Mouse (Mus musculus): ENCODE results near the gene Naxd. TPM values are rescaled to one million over a fixed set of nuclear protein-coding genes. Genes with fewer than 3 reads are reported as not detected.
"Not testable (repeated sequence)": the region's sequence is repeated elsewhere in the genome, so short reads cannot be mapped to it uniquely, and the experiment has no call there.

The Naxd gene
- total and polyA plus RNA-seq, 3 experiments = 38.2 to 78.6 (median 56.3) TPM

- H3K4me1 ChIP-seq (ENCODE audit: insufficient read depth, low read depth, low read length) = peaks cover 14% of the 10 kb centered on the region
- H3K36me3 ChIP-seq (replicated peaks) = peaks cover 92% of the 10 kb centered on the region
- H3K27me3 ChIP-seq (ENCODE audit: insufficient read depth, low read length) = no peaks in the 10 kb centered on the region
- H3K9me3 ChIP-seq (replicated peaks) = no peaks in the 10 kb centered on the region
- TF ChIP-seq TAL1 (conservative IDR thresholded peaks at IDR 0.05; ENCODE audit: low read depth, low read length) = no peak
- no peak for TF ChIP-seq GATA1 (IDR thresholded peaks at IDR 0.05; ENCODE audit: borderline replicate concordance, low read length)
- TF ChIP-seq CTCF (IDR thresholded peaks at IDR 0.05; ENCODE audit: low read depth, low read length) = no peak
- no peak for TF ChIP-seq POLR2AphosphoS5 (IDR thresholded peaks at IDR 0.05; ENCODE audit: insufficient replicate concordance, low read depth, low read length)
- TF ChIP-seq GATA2 (IDR thresholded peaks at IDR 0.05; ENCODE audit: borderline replicate concordance, low read depth, low read length) = no peak
- no peak for ATAC-seq (ENCODE audit: extremely low read depth, insufficient number of reproducible peaks, low FRiP score, poor library complexity, severe bottlenecking)
- no peak for DNase-seq (ENCODE audit: low spot score)
- H3K4me3 ChIP-seq (ENCODE audit: low read depth, low read length) = no peak overlapping the region
Observed at GRCm38 (mm10) chr8:11542866-11543265, 45.6 kb downstream of the Naxd start.

GRCm38 (mm10) chr8:11544386-11544785 is 47.1 kb downstream of the Naxd start:
- H3K9me3 ChIP-seq (replicated peaks) = no peaks in the 10 kb centered on the region
- H3K27me3 ChIP-seq (ENCODE audit: insufficient read depth, low read length) = no peaks in the 10 kb centered on the region
- H3K36me3 ChIP-seq (replicated peaks) = peaks cover 90% of the 10 kb centered on the region
- TF ChIP-seq POLR2AphosphoS5 (IDR thresholded peaks at IDR 0.05; ENCODE audit: insufficient replicate concordance, low read depth, low read length) (no peak), CTCF (IDR thresholded peaks at IDR 0.05; ENCODE audit: low read depth, low read length) (peak; percentile 37), GATA1 (IDR thresholded peaks at IDR 0.05; ENCODE audit: borderline replicate concordance, low read length) (no peak), GATA2 (IDR thresholded peaks at IDR 0.05; ENCODE audit: borderline replicate concordance, low read depth, low read length) (no peak)
- peaks cover 19% of the 10 kb centered on the region for H3K4me1 ChIP-seq (ENCODE audit: insufficient read depth, low read depth, low read length)
- DNase-seq (ENCODE audit: low spot score) (no peak), ATAC-seq (ENCODE audit: extremely low read depth, insufficient number of reproducible peaks, low FRiP score, poor library complexity, severe bottlenecking) (no peak)
- H3K4me3 ChIP-seq (ENCODE audit: low read depth, low read length) = no peak overlapping the region

GRCm38 (mm10) chr8:11547063-11547462 is 49.8 kb downstream of the Naxd start:
- Histone ChIP-seq H3K4me1 (ENCODE audit: insufficient read depth, low read depth, low read length) (peaks cover 38% of the 10 kb centered on the region), H3K36me3 (replicated peaks) (peaks cover 64% of the 10 kb centered on the region), H3K4me3 (ENCODE audit: low read depth, low read length) (no peak overlapping the region), H3K27me3 (ENCODE audit: insufficient read depth, low read length) (no peaks in the 10 kb centered on the region), H3K9me3 (replicated peaks) (no peaks in the 10 kb centered on the region)
- ATAC-seq (ENCODE audit: extremely low read depth, insufficient number of reproducible peaks, low FRiP score, poor library complexity, severe bottlenecking) (no peak), DNase-seq (ENCODE audit: low spot score) (peak; percentile 16)
- no peak for TF ChIP-seq POLR2AphosphoS5 (IDR thresholded peaks at IDR 0.05; ENCODE audit: insufficient replicate concordance, low read depth, low read length)
- TF ChIP-seq TAL1 (conservative IDR thresholded peaks at IDR 0.05; ENCODE audit: low read depth, low read length) = no peak
- TF ChIP-seq CTCF (IDR thresholded peaks at IDR 0.05; ENCODE audit: low read depth, low read length) = peak; percentile 33; the same call in 1 of the 2 replicates
- TF ChIP-seq GATA1 (IDR thresholded peaks at IDR 0.05; ENCODE audit: borderline replicate concordance, low read length) = no peak
- no peak for TF ChIP-seq GATA2 (IDR thresholded peaks at IDR 0.05; ENCODE audit: borderline replicate concordance, low read depth, low read length)

- ATAC-seq (ENCODE audit: extremely low read depth, insufficient number of reproducible peaks, low FRiP score, poor library complexity, severe bottlenecking) = no peak
- Histone ChIP-seq H3K4me1 (ENCODE audit: insufficient read depth, low read depth, low read length) (peaks cover 54% of the 10 kb centered on the region), H3K4me3 (ENCODE audit: low read depth, low read length) (peak overlapping the region; percentile 79), H3K36me3 (replicated peaks) (peaks cover 43% of the 10 kb centered on the region), H3K9me3 (replicated peaks) (no peaks in the 10 kb centered on the region), H3K27me3 (ENCODE audit: insufficient read depth, low read length) (no peaks in the 10 kb centered on the region)
- DNase-seq (ENCODE audit: low spot score) = peak; percentile 53
- no peak for TF ChIP-seq TAL1 (conservative IDR thresholded peaks at IDR 0.05; ENCODE audit: low read depth, low read length)
- no peak for TF ChIP-seq GATA2 (IDR thresholded peaks at IDR 0.05; ENCODE audit: borderline replicate concordance, low read depth, low read length)
- peak; percentile 67 for TF ChIP-seq CTCF (IDR thresholded peaks at IDR 0.05; ENCODE audit: low read depth, low read length)
- TF ChIP-seq GATA1 (IDR thresholded peaks at IDR 0.05; ENCODE audit: borderline replicate concordance, low read length) = no peak
- no peak for TF ChIP-seq POLR2AphosphoS5 (IDR thresholded peaks at IDR 0.05; ENCODE audit: insufficient replicate concordance, low read depth, low read length)
Observed at GRCm38 (mm10) chr8:11549706-11550105, 52.4 kb downstream of the Naxd start.

- Histone ChIP-seq H3K36me3 (replicated peaks) (peaks cover 36% of the 10 kb centered on the region), H3K27me3 (ENCODE audit: insufficient read depth, low read length) (no peaks in the 10 kb centered on the region), H3K4me1 (ENCODE audit: insufficient read depth, low read depth, low read length) (peaks cover 60% of the 10 kb centered on the region), H3K9me3 (replicated peaks) (no peaks in the 10 kb centered on the region), H3K4me3 (ENCODE audit: low read depth, low read length) (peak within 1 kb of the TSS; percentile 79)
- TF ChIP-seq GATA2 (IDR thresholded peaks at IDR 0.05; ENCODE audit: borderline replicate concordance, low read depth, low read length) = no peak
- no peak; the same call in 1 of the 2 replicates for TF ChIP-seq POLR2AphosphoS5 (IDR thresholded peaks at IDR 0.05; ENCODE audit: insufficient replicate concordance, low read depth, low read length)
- TF ChIP-seq TAL1 (conservative IDR thresholded peaks at IDR 0.05; ENCODE audit: low read depth, low read length) = no peak
- no peak for TF ChIP-seq CTCF (IDR thresholded peaks at IDR 0.05; ENCODE audit: low read depth, low read length)
- no peak for TF ChIP-seq GATA1 (IDR thresholded peaks at IDR 0.05; ENCODE audit: borderline replicate concordance, low read length)
- peak; percentile 67 for ATAC-seq (ENCODE audit: extremely low read depth, insufficient number of reproducible peaks, low FRiP score, poor library complexity, severe bottlenecking)
- DNase-seq (ENCODE audit: low spot score) = peak; percentile 88
Observed at GRCm38 (mm10) chr8:11550281-11550948, 53.1 kb downstream of the Naxd start, which contains the start of gene Cars2. Cars2 (minus strand) TSS chr8:11550783.

GRCm38 (mm10) chr8:11551497-11551896 is 54.2 kb downstream of the Naxd start:
- not testable (repeated sequence) for H3K4me3 ChIP-seq (ENCODE audit: low read depth, low read length); ATAC-seq (ENCODE audit: extremely low read depth, insufficient number of reproducible peaks, low FRiP score, poor library complexity, severe bottlenecking); H3K27me3 ChIP-seq (ENCODE audit: insufficient read depth, low read length); H3K9me3 ChIP-seq (replicated peaks); DNase-seq (ENCODE audit: low spot score)
- Histone ChIP-seq H3K36me3 (replicated peaks) (peaks cover 28% of the 10 kb centered on the region), H3K4me1 (ENCODE audit: insufficient read depth, low read depth, low read length) (peaks cover 56% of the 10 kb centered on the region)
